Mouse (Mus musculus) MEL (cell line): ENCODE data around the gene Slc4a3. TPM values are rescaled to one million over a fixed set of nuclear protein-coding genes. Genes with fewer than 3 reads are reported as not detected.

ENCODE experiments used
- DNase-seq: peaks from one replicate; pipeline ENCODE4 v3.0.0; 2011; ENCODE audit warnings: low read depth, low spot score
- H3K27ac ChIP-seq: 2 replicates; pipeline ENCODE4 v1.5.1; 2012; ENCODE audit warnings: low read depth, mild to moderate bottlenecking, control low read depth, low read length, moderate library complexity; ENCODE audit not compliant: control insufficient read depth
- H3K27me3 ChIP-seq, 2 experiments: fragments of 150-350 bp in 1 of 2; sonication (generic) in 1 of 2; 2 replicates each; pipeline ENCODE4 v1.6.1; 2012; ENCODE audit warnings: low read length in 2 of 2, mild to moderate bottlenecking in 2 of 2, improper control_type of control experiment in 1 of 2, moderate library complexity in 1 of 2; ENCODE audit not compliant: insufficient read depth in 2 of 2, control insufficient read depth in 1 of 2
- H3K36me3 ChIP-seq, 2 experiments: 2 replicates each; pipeline ENCODE4 v1.6.1; 2012 to 2014; ENCODE audit warnings: low read length in 2 of 2, improper control_type of control experiment in 1 of 2, inconsistent platforms in 1 of 2, mild to moderate bottlenecking in 1 of 2; ENCODE audit not compliant: insufficient read depth in 2 of 2, control insufficient read depth in 1 of 2
- H3K4me1 ChIP-seq, 2 experiments: fragments of 150-350 bp in 1 of 2; sonication (generic) in 1 of 2; 2 replicates each; pipeline ENCODE4 v1.6.1; 2012; ENCODE audit warnings: low read length in 2 of 2, improper control_type of control experiment in 1 of 2, mild to moderate bottlenecking in 1 of 2; ENCODE audit not compliant: insufficient read depth in 2 of 2, control insufficient read depth in 1 of 2
- H3K4me3 ChIP-seq, 2 experiments: fragments of 150-350 bp in 1 of 2; sonication (generic) in 1 of 2; 2 replicates each; pipeline ENCODE4 v1.5.1; 2012; ENCODE audit warnings: low read depth in 2 of 2, low read length in 2 of 2, mild to moderate bottlenecking in 2 of 2, moderate library complexity in 2 of 2, control low read depth in 1 of 2, improper control_type of control experiment in 1 of 2; ENCODE audit not compliant: control insufficient read depth in 1 of 2, insufficient read depth in 1 of 2
- H3K79me2 ChIP-seq: 2 replicates; pipeline ENCODE4 v1.6.1; 2012; ENCODE audit warnings: mild to moderate bottlenecking, low read length, moderate library complexity; ENCODE audit not compliant: control insufficient read depth, poor library complexity, insufficient read depth
- H3K9ac ChIP-seq: 2 replicates; pipeline ENCODE4 v1.6.1; 2012; ENCODE audit warnings: low read depth, mild to moderate bottlenecking, control low read depth, low read length, moderate library complexity; ENCODE audit not compliant: control insufficient read depth, poor library complexity, severe bottlenecking
- H3K9me3 ChIP-seq: fragments of 150-350 bp; sonication (generic); replicated peaks from 2 replicates; pipeline ENCODE4 v1.6.1; 2012; ENCODE audit warnings: mild to moderate bottlenecking, low read length, improper control_type of control experiment, moderate library complexity; ENCODE audit not compliant: insufficient read depth
- BHLHE40 ChIP-seq: IDR thresholded peaks from 2 replicates; pipeline ENCODE4 v1.6.1; 2012; ENCODE audit warnings: low read depth, mild to moderate bottlenecking, inconsistent platforms, low read length, improper control_type of control experiment, borderline replicate concordance
- CHD1 ChIP-seq: IDR thresholded peaks from 2 replicates; pipeline ENCODE4 v1.6.1; 2012; ENCODE audit warnings: low read depth, mild to moderate bottlenecking, inconsistent platforms, low read length, improper control_type of control experiment
- CHD2 ChIP-seq: IDR thresholded peaks from 2 replicates; pipeline ENCODE4 v1.6.1; 2011; ENCODE audit warnings: low read length, improper control_type of control experiment
- E2F4 ChIP-seq: IDR thresholded peaks from 2 replicates; pipeline ENCODE4 v1.6.1; 2011; ENCODE audit warnings: low read depth, low read length, improper control_type of control experiment, borderline replicate concordance
- EP300 ChIP-seq, 2 experiments: IDR thresholded peaks; 2 replicates each; pipeline ENCODE4 v1.6.1; 2011; ENCODE audit warnings: improper control_type of control experiment in 2 of 2, low read length in 2 of 2, low read depth in 1 of 2, mild to moderate bottlenecking in 1 of 2
- GABPA ChIP-seq: IDR thresholded peaks from 2 replicates; pipeline ENCODE4 v1.6.1; 2012; ENCODE audit warnings: low read depth, mild to moderate bottlenecking, inconsistent platforms, low read length, improper control_type of control experiment, moderate library complexity
- GATA1 ChIP-seq: IDR thresholded peaks from 2 replicates; pipeline ENCODE4 v1.6.1; 2011; ENCODE audit warnings: low read depth, low read length, improper control_type of control experiment
- HCFC1 ChIP-seq: IDR thresholded peaks from 2 replicates; pipeline ENCODE4 v1.6.1; 2012; ENCODE audit warnings: low read depth, mild to moderate bottlenecking, inconsistent platforms, low read length, improper control_type of control experiment, moderate library complexity
- JUND ChIP-seq: IDR thresholded peaks from 2 replicates; pipeline ENCODE4 v1.6.1; 2011; ENCODE audit warnings: low read depth, mild to moderate bottlenecking, improper control_type of control experiment, low read length
- MAFK ChIP-seq: IDR thresholded peaks from 2 replicates; pipeline ENCODE4 v1.6.1; 2011; ENCODE audit warnings: low read depth, mild to moderate bottlenecking, low read length, improper control_type of control experiment, borderline replicate concordance
- MEF2A ChIP-seq: IDR thresholded peaks from 2 replicates; pipeline ENCODE4 v1.6.1; 2014; ENCODE audit warnings: low read depth, mild to moderate bottlenecking, inconsistent platforms, low read length, improper control_type of control experiment; ENCODE audit not compliant: poor library complexity, insufficient replicate concordance, severe bottlenecking; ENCODE audit errors: extremely low read depth
- MYC ChIP-seq: IDR thresholded peaks from 2 replicates; pipeline ENCODE4 v1.6.1; 2011; ENCODE audit warnings: low read depth, mild to moderate bottlenecking, low read length, improper control_type of control experiment, moderate library complexity
- POLR2A ChIP-seq, 2 experiments: IDR thresholded peaks; 2 replicates each; pipeline ENCODE4 v1.6.1; 2011 to 2012; ENCODE audit warnings: low read length in 2 of 2, mild to moderate bottlenecking in 2 of 2, control low read depth in 1 of 2, improper control_type of control experiment in 1 of 2, low read depth in 1 of 2, moderate library complexity in 1 of 2; ENCODE audit not compliant: control insufficient read depth in 1 of 2, insufficient read depth in 1 of 2, poor library complexity in 1 of 2
- POLR2AphosphoS2 ChIP-seq: IDR thresholded peaks from 2 replicates; pipeline ENCODE4 v1.6.1; 2011; ENCODE audit warnings: low read length, improper control_type of control experiment
- RCOR1 ChIP-seq: IDR thresholded peaks from 2 replicates; pipeline ENCODE4 v1.6.1; 2012; ENCODE audit warnings: low read depth, mild to moderate bottlenecking, inconsistent platforms, low read length, improper control_type of control experiment
- SIN3A ChIP-seq: IDR thresholded peaks from 2 replicates; pipeline ENCODE4 v1.6.1; 2012; ENCODE audit warnings: low read length, improper control_type of control experiment, inconsistent platforms
- UBTF ChIP-seq: IDR thresholded peaks from 2 replicates; pipeline ENCODE4 v1.6.1; 2012; ENCODE audit warnings: low read depth, mild to moderate bottlenecking, inconsistent platforms, low read length, improper control_type of control experiment, moderate library complexity, borderline replicate concordance; ENCODE audit not compliant: insufficient read depth
- ZMIZ1 ChIP-seq: IDR thresholded peaks from 2 replicates; pipeline ENCODE4 v1.6.1; 2012; ENCODE audit warnings: low read depth, mild to moderate bottlenecking, inconsistent platforms, low read length, improper control_type of control experiment, moderate library complexity
- ZNF384 ChIP-seq: IDR thresholded peaks from 2 replicates; pipeline ENCODE4 v1.6.1; 2012; ENCODE audit warnings: low read depth, mild to moderate bottlenecking, inconsistent platforms, low read length, improper control_type of control experiment
- polyA plus RNA-seq, 2 experiments: library from polyadenylated mRNA; stranded (reverse) in 1 of 2; unstranded in 1 of 2; fragments of >175 nt in 1 of 2; fragments of >200 nt in 1 of 2; gene quantifications; 2 replicates each; pipeline versions ENCODE4 v1.2.1 to v1.2.4; 2012; ENCODE audit warnings: low replicate concordance in 2 of 2, low read depth in 1 of 2; ENCODE audit not compliant: insufficient read length in 2 of 2, insufficient read depth in 1 of 2, missing spikeins in 1 of 2
- total RNA-seq: library from RNA; depleted of rRNA; stranded (reverse); fragments of 300-350 nt; gene quantifications from 2 replicates; pipeline ENCODE4 v1.2.3, GENCODE M21; 2012

The Slc4a3 gene
- total and polyA plus RNA-seq, 3 experiments: not detected

DNA sequence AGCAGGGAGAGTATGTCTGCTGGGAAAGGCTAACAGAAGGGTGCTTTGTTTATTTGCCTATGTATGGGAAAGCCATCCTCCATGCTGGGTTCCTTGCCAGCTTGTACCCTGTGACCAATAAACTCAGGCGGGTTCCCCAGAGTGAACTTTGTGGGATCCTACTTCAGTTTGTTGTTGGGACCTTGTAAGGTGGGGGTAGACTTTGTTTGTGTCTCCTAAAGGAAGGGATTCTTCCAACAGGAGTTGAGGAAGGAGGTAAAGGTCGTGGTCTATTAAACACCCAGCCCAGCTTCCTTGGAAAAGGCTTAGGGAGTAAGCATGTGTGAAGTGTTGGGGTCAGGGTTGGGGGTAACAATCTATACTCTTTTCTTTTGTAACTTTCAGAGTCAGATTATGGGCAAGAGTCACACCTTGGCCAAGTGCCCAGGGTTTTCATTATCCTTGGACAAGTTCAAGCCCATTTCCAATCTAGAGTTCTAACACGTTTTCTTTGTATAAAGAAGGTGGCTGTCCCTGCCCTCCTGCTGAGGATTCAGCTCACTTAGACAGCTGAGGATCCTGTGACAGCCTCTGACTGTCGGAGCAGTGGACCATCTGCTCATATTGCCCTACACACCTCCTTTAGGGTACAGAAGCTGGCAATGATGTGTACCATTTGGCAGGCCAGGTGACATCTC lies 15.3 kb downstream of the Slc4a3 start:
- H3K36me3 ChIP-seq: no peaks in the 10 kb centered on the region
- H3K27ac ChIP-seq: no peak overlapping the region
- H3K4me1 ChIP-seq: no peaks in the 10 kb centered on the region
- no peak overlapping the region for H3K4me3 ChIP-seq
- no peak overlapping the region for H3K9ac ChIP-seq
- no peaks in the 10 kb centered on the region for H3K79me2 ChIP-seq
- TF ChIP-seq GABPA (no peak), ZNF384 (no peak), MAFK (no peak), ZMIZ1 (no peak), RCOR1 (no peak), HCFC1 (no peak), CHD2 (no peak), JUND (no peak), E2F4 (no peak)
- H3K9me3 ChIP-seq: no peaks in the 10 kb centered on the region
- DNase-seq: no peak
- no peaks in the 10 kb centered on the region for H3K27me3 ChIP-seq

DNA sequence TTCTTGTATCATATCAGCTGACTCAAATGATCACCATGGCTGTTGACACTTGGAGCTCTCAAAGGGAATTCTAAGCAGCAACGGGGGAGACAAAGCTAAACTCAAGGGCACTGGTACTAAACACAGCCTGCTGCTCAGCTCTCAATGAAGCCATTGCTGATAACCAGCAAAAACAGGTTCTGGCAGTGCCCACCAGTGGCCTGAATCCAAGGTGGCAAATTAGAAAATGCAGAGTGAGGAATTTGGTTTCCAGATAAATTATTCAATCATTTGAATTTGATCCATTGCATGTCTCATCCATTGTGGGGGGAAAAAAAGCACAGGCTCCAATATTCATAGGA lies 15.8 kb downstream of the Slc4a3 start:
- no peak overlapping the region for H3K27ac ChIP-seq
- H3K9ac ChIP-seq: no peak overlapping the region
- no peak for TF ChIP-seq GABPA
- TF ChIP-seq GATA1: no peak
- no peak for TF ChIP-seq MYC
- TF ChIP-seq POLR2A (IDR thresholded peaks at IDR 0.05; ENCODE audit: control insufficient read depth in 1 of 2, insufficient read depth in 1 of 2, low read depth in 1 of 2, low read length in 2 of 2, poor library complexity in 1 of 2): no peak
- no peak for TF ChIP-seq CHD1
- no peak for TF ChIP-seq POLR2AphosphoS2
- TF ChIP-seq BHLHE40: no peak
- TF ChIP-seq UBTF: no peak
- no peak for TF ChIP-seq SIN3A
- no peak for TF ChIP-seq MEF2A
- no peak for TF ChIP-seq EP300 (IDR thresholded peaks at IDR 0.05; ENCODE audit: low read depth in 1 of 2, low read length in 2 of 2)
- H3K36me3 ChIP-seq: no peaks in the 10 kb centered on the region
- no peaks in the 10 kb centered on the region for H3K79me2 ChIP-seq
- H3K9me3 ChIP-seq: no peaks in the 10 kb centered on the region
- DNase-seq: no peak
- H3K4me1 ChIP-seq: no peaks in the 10 kb centered on the region
- H3K27me3 ChIP-seq: no peaks in the 10 kb centered on the region
- H3K4me3 ChIP-seq: no peak overlapping the region
